Mouse (Mus musculus) midbrain, embryonic 12.5 days (tissue): ENCODE measurements around the gene Zfp958. TPM values are rescaled to one million over a fixed set of nuclear protein-coding genes. Genes with fewer than 3 reads are reported as not detected.
"Not testable (repeated sequence)": the region's sequence is repeated elsewhere in the genome, so short reads cannot be mapped to it uniquely, and the experiment has no call there.

Source experiments
- ATAC-seq: fragments of 200-750 bp; cut with Nextera tagmentation; 2 replicates; pipeline ENCODE4 v1.8.0; 2017; ENCODE audit warnings: low read depth, moderate TSS enrichment, moderate library complexity; ENCODE audit not compliant: low FRiP score
- H3K27ac ChIP-seq: fragments of 300-500 bp; sonication (generic); replicated peaks from 2 replicates; pipeline ENCODE4 v1.5.1; 2016; ENCODE audit warnings: mild to moderate bottlenecking
- H3K27me3 ChIP-seq: fragments of 300-500 bp; sonication (generic); 2 replicates; pipeline ENCODE4 v1.6.1; 2016; ENCODE audit warnings: mild to moderate bottlenecking
- H3K36me3 ChIP-seq: fragments of 300-500 bp; sonication (generic); 2 replicates; pipeline ENCODE4 v1.6.1; 2016
- H3K4me1 ChIP-seq: fragments of 300-500 bp; sonication (generic); 2 replicates; pipeline ENCODE4 v1.6.1; 2016
- H3K4me2 ChIP-seq: fragments of 300-500 bp; sonication (generic); replicated peaks from 2 replicates; pipeline ENCODE4 v1.6.1; 2016; ENCODE audit warnings: mild to moderate bottlenecking, moderate library complexity
- H3K4me3 ChIP-seq: fragments of 300-500 bp; sonication (generic); 2 replicates; pipeline ENCODE4 v1.5.1; 2016; ENCODE audit warnings: mild to moderate bottlenecking
- H3K9ac ChIP-seq: fragments of 300-500 bp; sonication (generic); replicated peaks from 2 replicates; pipeline ENCODE4 v1.6.1; 2016; ENCODE audit warnings: mild to moderate bottlenecking, moderate library complexity
- H3K9me3 ChIP-seq: fragments of 300-500 bp; sonication (generic); 2 replicates; pipeline ENCODE4 v1.6.1; 2016; ENCODE audit warnings: mild to moderate bottlenecking
- WGBS: fragments of 180-500 bp; shearing (Covaris S2); methylation state at CpG from one replicate; pipeline ENCODE4 v1.1.7; 2016; 5-methylcytosine and 5-hydroxymethylcytosine counted together
- polyA plus RNA-seq: library from polyadenylated mRNA; unstranded; fragments of >200 nt; fragmentation: Nextera tagmentation; extraction: Ambion mirVana; gene quantifications from 2 replicates; pipeline ENCODE4 v1.2.1, GENCODE M21; 2016

The Zfp958 gene
- 15.4 and 15.6 TPM in 2 replicates for polyA plus RNA-seq

- peak within 1 kb of the TSS; percentile 91 for H3K4me2 ChIP-seq
Measured at GRCm38 (mm10) chr8:4612932-4613853, at the start of gene Zfp958. TSS of gene Zfp958 (plus strand) at chr8:4613167.

GRCm38 (mm10) chr8:4581986-4582385, 31.0 kb upstream of the Zfp958 start:
- WGBS = 86% methylated on average over 3 of the region's 3 CpGs
- H3K27me3 ChIP-seq = no peaks in the 10 kb centered on the region

More at GRCm38 (mm10) chr8:4612932-4613853, at the start of gene Zfp958:
- 2% methylated on average over 25 of the region's 25 CpGs for WGBS
- Histone ChIP-seq H3K9ac (peak within 1 kb of the TSS; percentile 83), H3K4me3 (peak within 1 kb of the TSS; percentile 84), H3K27ac (peak within 1 kb of the TSS; percentile 87), H3K4me1 (peaks cover 10% of the 10 kb centered on the region), H3K36me3 (peaks cover 9% of the 10 kb centered on the region), H3K27me3 (no peaks in the 10 kb centered on the region), H3K9me3 (no peaks in the 10 kb centered on the region)
- peak; percentile 100 for ATAC-seq

GRCm38 (mm10) chr8:4582754-4583178, 30.2 kb upstream of the Zfp958 start:
- Histone ChIP-seq H3K36me3 (no peaks in the 10 kb centered on the region), H3K4me1 (no peaks in the 10 kb centered on the region), H3K9me3 (no peaks in the 10 kb centered on the region), H3K27me3 (no peaks in the 10 kb centered on the region), H3K4me3 (no peak overlapping the region), H3K4me2 (no peak overlapping the region), H3K9ac (no peak overlapping the region), H3K27ac (no peak overlapping the region)
- no peak for ATAC-seq
- 89% methylated on average over 6 of the region's 6 CpGs for WGBS

More at GRCm38 (mm10) chr8:4581986-4582385, 31.0 kb upstream of the Zfp958 start:
- Histone ChIP-seq H3K4me1 (no peaks in the 10 kb centered on the region), H3K4me2 (no peak overlapping the region), H3K36me3 (no peaks in the 10 kb centered on the region), H3K9me3 (no peaks in the 10 kb centered on the region), H3K9ac (no peak overlapping the region), H3K4me3 (no peak overlapping the region), H3K27ac (no peak overlapping the region)
- no peak for ATAC-seq

GRCm38 (mm10) chr8:4584660-4585059, 28.3 kb upstream of the Zfp958 start:
- H3K27me3 ChIP-seq = no peaks in the 10 kb centered on the region
- ATAC-seq = no peak
- whole genome bisulfite sequencing = 97% methylated on average over 1 of the region's 1 CpGs
- no peak overlapping the region for H3K4me2 ChIP-seq
- H3K27ac ChIP-seq = no peak overlapping the region
- H3K9me3 ChIP-seq = no peaks in the 10 kb centered on the region
- no peaks in the 10 kb centered on the region for H3K36me3 ChIP-seq
- no peak overlapping the region for H3K9ac ChIP-seq
- no peak overlapping the region for H3K4me3 ChIP-seq
- H3K4me1 ChIP-seq = no peaks in the 10 kb centered on the region

GRCm38 (mm10) chr8:4586356-4586755, 26.6 kb upstream of the Zfp958 start:
- H3K9me3 ChIP-seq = no peaks in the 10 kb centered on the region
- no peak for ATAC-seq
- H3K27me3 ChIP-seq = no peaks in the 10 kb centered on the region
- no peak overlapping the region for H3K4me2 ChIP-seq
- H3K9ac ChIP-seq = no peak overlapping the region
- H3K27ac ChIP-seq = no peak overlapping the region
- WGBS = 28% methylated on average over 4 of the region's 4 CpGs
- no peak overlapping the region for H3K4me3 ChIP-seq
- no peaks in the 10 kb centered on the region for H3K36me3 ChIP-seq
- no peaks in the 10 kb centered on the region for H3K4me1 ChIP-seq

GRCm38 (mm10) chr8:4588165-4589000, 24.6 kb upstream of the Zfp958 start:
- Histone ChIP-seq H3K9me3 (no peaks in the 10 kb centered on the region), H3K27ac (no peak overlapping the region), H3K36me3 (no peaks in the 10 kb centered on the region), H3K4me1 (no peaks in the 10 kb centered on the region), H3K9ac (no peak overlapping the region), H3K27me3 (no peaks in the 10 kb centered on the region), H3K4me3 (no peak overlapping the region), H3K4me2 (no peak overlapping the region)
- ATAC-seq = peak; percentile 83
- 39% methylated on average over 9 of the region's 9 CpGs for WGBS

- ATAC-seq = no peak
- H3K36me3 ChIP-seq = no peaks in the 10 kb centered on the region
- no peak overlapping the region for H3K27ac ChIP-seq
- no peaks in the 10 kb centered on the region for H3K27me3 ChIP-seq
- H3K4me1 ChIP-seq = peaks cover 5% of the 10 kb centered on the region
- no peak overlapping the region for H3K9ac ChIP-seq
- H3K4me2 ChIP-seq = no peak overlapping the region
- H3K4me3 ChIP-seq = no peak overlapping the region
- H3K9me3 ChIP-seq = no peaks in the 10 kb centered on the region
- 94% methylated on average over 7 of the region's 7 CpGs for WGBS
Measured at GRCm38 (mm10) chr8:4608896-4609295, 4.1 kb upstream of the Zfp958 start.

- H3K27me3 ChIP-seq, ATAC-seq, H3K36me3 ChIP-seq, H3K27ac ChIP-seq, H3K4me3 ChIP-seq, H3K4me2 ChIP-seq, H3K9ac ChIP-seq, H3K4me1 ChIP-seq, H3K9me3 ChIP-seq: not testable (repeated sequence)
- WGBS = 81% methylated on average over 4 of the region's 4 CpGs
Measured at GRCm38 (mm10) chr8:4611626-4612175, 1.3 kb upstream of the Zfp958 start.

- Histone ChIP-seq H3K4me2 (no peak overlapping the region), H3K9ac (no peak overlapping the region), H3K4me3 (no peak overlapping the region), H3K4me1 (no peaks in the 10 kb centered on the region), H3K27ac (no peak overlapping the region), H3K36me3 (peaks cover 74% of the 10 kb centered on the region), H3K9me3 (peaks cover 65% of the 10 kb centered on the region), H3K27me3 (no peaks in the 10 kb centered on the region)
- 96% methylated on average over 1 of the region's 1 CpGs for WGBS
- no peak for ATAC-seq
Measured at GRCm38 (mm10) chr8:4627349-4627748, 14.4 kb downstream of the Zfp958 start.

- Histone ChIP-seq H3K27ac (no peak overlapping the region), H3K36me3 (no peaks in the 10 kb centered on the region), H3K9me3 (no peaks in the 10 kb centered on the region), H3K4me3 (no peak overlapping the region), H3K4me2 (no peak overlapping the region), H3K9ac (no peak overlapping the region), H3K4me1 (no peaks in the 10 kb centered on the region), H3K27me3 (no peaks in the 10 kb centered on the region)
- ATAC-seq = no peak
- 86% methylated on average over 4 of the region's 4 CpGs for WGBS
Measured at GRCm38 (mm10) chr8:4637071-4637470, 24.1 kb downstream of the Zfp958 start.

GRCm38 (mm10) chr8:4642974-4643373, 30.0 kb downstream of the Zfp958 start:
- not testable (repeated sequence) for H3K4me3 ChIP-seq, H3K4me2 ChIP-seq, ATAC-seq, H3K27ac ChIP-seq, H3K27me3 ChIP-seq, H3K9ac ChIP-seq, H3K4me1 ChIP-seq, H3K9me3 ChIP-seq, H3K36me3 ChIP-seq
- WGBS = 81% methylated on average over 6 of the region's 6 CpGs

- WGBS = 89% methylated on average over 7 of the region's 7 CpGs
- ATAC-seq = no peak
Measured at GRCm38 (mm10) chr8:4656536-4656935, 43.6 kb downstream of the Zfp958 start.

More at GRCm38 (mm10) chr8:4656536-4656935, 43.6 kb downstream of the Zfp958 start:
- no peaks in the 10 kb centered on the region for H3K36me3 ChIP-seq
- H3K9ac ChIP-seq = no peak overlapping the region
- no peak overlapping the region for H3K27ac ChIP-seq
- no peak overlapping the region for H3K4me3 ChIP-seq
- no peaks in the 10 kb centered on the region for H3K9me3 ChIP-seq
- H3K27me3 ChIP-seq = no peaks in the 10 kb centered on the region
- H3K4me2 ChIP-seq = no peak overlapping the region
- no peaks in the 10 kb centered on the region for H3K4me1 ChIP-seq
